Mouse (Mus musculus) midbrain, embryonic 10.5 days (tissue): Measurements from ENCODE around the gene Tmem151a. TPM values are rescaled to one million over a fixed set of nuclear protein-coding genes. Genes with fewer than 3 reads are reported as not detected.
A peak's percentile ranks its signal among the peaks of the same experiment; 100 is the strongest.
"Not testable (repeated sequence)": the region's sequence is repeated elsewhere in the genome, so short reads cannot be mapped to it uniquely, and the experiment has no call there.

ENCODE experiments used
- DNase-seq: peaks from one replicate; pipeline ENCODE4 v3.0.0-alpha.2; 2017; ENCODE audit warnings: low spot score
- H3K27ac ChIP-seq: fragments of 300-500 bp; sonication (generic); replicated peaks from 2 replicates; pipeline ENCODE4 v1.5.1; 2016; ENCODE audit warnings: mild to moderate bottlenecking
- H3K27me3 ChIP-seq: fragments of 300-500 bp; sonication (generic); 2 replicates; pipeline ENCODE4 v1.6.1; 2016; ENCODE audit warnings: low read depth, mild to moderate bottlenecking; ENCODE audit not compliant: poor library complexity, severe bottlenecking
- H3K36me3 ChIP-seq: fragments of 300-500 bp; sonication (generic); 2 replicates; pipeline ENCODE4 v1.6.1; 2016; ENCODE audit warnings: mild to moderate bottlenecking, moderate library complexity
- H3K4me1 ChIP-seq: fragments of 300-500 bp; sonication (generic); 2 replicates; pipeline ENCODE4 v1.6.1; 2016
- H3K4me3 ChIP-seq: fragments of 300-500 bp; sonication (generic); 2 replicates; pipeline ENCODE4 v1.5.1; 2016; ENCODE audit warnings: mild to moderate bottlenecking, moderate library complexity
- H3K9me3 ChIP-seq: fragments of 300-500 bp; sonication (generic); replicated peaks from 2 replicates; pipeline ENCODE4 v1.6.1; 2016; ENCODE audit warnings: mild to moderate bottlenecking
- WGBS: fragments of 180-500 bp; shearing (Covaris S2); methylation state at CpG from one replicate; pipeline ENCODE4 v1.1.7; 2016; 5-methylcytosine and 5-hydroxymethylcytosine counted together
- polyA plus RNA-seq: library from polyadenylated mRNA; unstranded; fragments of >200 nt; fragmentation: Nextera tagmentation; extraction: Ambion mirVana; gene quantifications from 2 replicates; pipeline ENCODE4 v1.2.1, GENCODE M21; 2016

Gene Tmem151a
- polyA plus RNA-seq, 1 experiment from 2014 or later = 1.0 TPM

- Histone ChIP-seq H3K36me3 (peaks cover 34% of the 10 kb centered on the region), H3K27ac (peak within 1 kb of the TSS; percentile 84), H3K9me3 (no peaks in the 10 kb centered on the region), H3K4me3 (peak within 1 kb of the TSS; percentile 91), H3K27me3 (peaks cover 35% of the 10 kb centered on the region), H3K4me1 (peaks cover 31% of the 10 kb centered on the region)
- peak; percentile 94 for DNase-seq
- WGBS = under 1% methylated on average over 58 of the region's 58 CpGs
Measured at GRCm38 (mm10) chr19:5087884-5088728, 2.8 kb upstream of the Tmem151a start, which contains the start of gene Yif1a. TSS of gene Yif1a (plus strand) at chr19:5088538.

DNA sequence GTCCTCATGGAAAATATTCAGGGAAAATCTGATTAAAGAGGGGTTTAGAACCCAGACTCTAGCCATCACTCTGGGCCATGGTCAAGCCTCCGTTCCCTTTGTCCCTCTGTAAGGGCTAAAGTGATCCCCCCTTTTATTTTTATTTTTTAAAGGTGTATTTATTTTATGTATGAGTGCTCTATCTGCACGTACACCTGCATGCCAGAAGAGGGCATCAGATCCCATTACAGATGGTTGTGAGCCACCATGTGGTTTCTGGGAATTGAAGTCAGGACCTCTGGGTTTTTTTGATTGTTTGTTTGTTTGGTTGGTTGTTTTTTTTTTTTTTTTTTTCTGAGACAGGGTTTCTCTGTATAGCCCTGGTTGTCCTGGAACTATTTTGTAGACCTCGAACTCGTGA lies 1.2 kb upstream of the Tmem151a start:
- not testable (repeated sequence) for H3K27ac ChIP-seq, H3K9me3 ChIP-seq, H3K4me3 ChIP-seq, DNase-seq
- Histone ChIP-seq H3K27me3 (peaks cover 51% of the 10 kb centered on the region), H3K36me3 (peaks cover 19% of the 10 kb centered on the region), H3K4me1 (peaks cover 30% of the 10 kb centered on the region)
- 64% methylated on average over 4 of the region's 4 CpGs for WGBS

GRCm38 (mm10) chr19:5084834-5085144 lies 542 bp downstream of the Tmem151a start:
- H3K9me3 ChIP-seq = no peaks in the 10 kb centered on the region
- no peak overlapping the region for H3K27ac ChIP-seq
- 4% methylated on average over 15 of the region's 15 CpGs for WGBS
- peaks cover 3% of the 10 kb centered on the region for H3K36me3 ChIP-seq
- peaks cover 30% of the 10 kb centered on the region for H3K4me1 ChIP-seq
- DNase-seq = no peak
- peak overlapping the region; percentile 59 for H3K4me3 ChIP-seq
- H3K27me3 ChIP-seq = peaks cover 68% of the 10 kb centered on the region

- peaks cover 70% of the 10 kb centered on the region for H3K27me3 ChIP-seq
- no peaks in the 10 kb centered on the region for H3K36me3 ChIP-seq
- peaks cover 26% of the 10 kb centered on the region for H3K4me1 ChIP-seq
- no peaks in the 10 kb centered on the region for H3K9me3 ChIP-seq
- WGBS = 55% methylated on average over 3 of the region's 3 CpGs
- H3K27ac ChIP-seq = no peak overlapping the region
- no peak for DNase-seq
- H3K4me3 ChIP-seq = peak overlapping the region; percentile 59; the same call in 1 of the 2 replicates
Measured at GRCm38 (mm10) chr19:5083961-5084833, 1.1 kb downstream of the Tmem151a start.

DNA sequence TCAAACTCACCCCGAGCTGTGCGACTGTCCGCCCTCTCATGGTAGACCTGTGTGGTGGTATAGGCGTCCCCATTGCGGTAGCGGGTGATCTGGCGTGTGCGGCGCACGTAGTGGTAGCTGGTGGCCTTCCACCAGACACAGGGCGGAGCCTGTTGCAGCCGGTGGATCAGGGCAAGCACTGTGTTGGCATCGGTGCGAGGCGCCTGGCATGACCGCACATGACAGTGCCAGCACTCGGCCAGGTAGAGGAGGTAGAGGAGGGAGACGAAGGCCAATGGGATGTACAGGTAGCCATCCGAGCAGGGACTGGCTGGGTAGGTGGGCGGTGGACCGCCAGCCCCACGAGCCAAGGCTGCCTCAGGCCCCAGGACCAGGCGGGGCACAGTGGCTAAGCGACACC lies 2.7 kb downstream of the Tmem151a start:
- H3K9me3 ChIP-seq = no peaks in the 10 kb centered on the region
- peaks cover 70% of the 10 kb centered on the region for H3K27me3 ChIP-seq
- H3K4me1 ChIP-seq = peaks cover 17% of the 10 kb centered on the region
- H3K27ac ChIP-seq = no peak overlapping the region
- no peak for DNase-seq
- H3K36me3 ChIP-seq = no peaks in the 10 kb centered on the region
- H3K4me3 ChIP-seq = no peak overlapping the region
- WGBS = 70% methylated on average over 24 of the region's 24 CpGs

GRCm38 (mm10) chr19:5082005-5082404 lies 3.3 kb downstream of the Tmem151a start:
- H3K27me3 ChIP-seq = peaks cover 70% of the 10 kb centered on the region
- H3K9me3 ChIP-seq = no peaks in the 10 kb centered on the region
- no peak overlapping the region for H3K27ac ChIP-seq
- WGBS = 60% methylated on average over 18 of the region's 18 CpGs
- H3K4me3 ChIP-seq = no peak overlapping the region
- H3K4me1 ChIP-seq = peaks cover 12% of the 10 kb centered on the region
- no peak for DNase-seq
- no peaks in the 10 kb centered on the region for H3K36me3 ChIP-seq

GRCm38 (mm10) chr19:5079279-5079678 lies 6.1 kb downstream of the Tmem151a start:
- H3K4me3 ChIP-seq = no peak overlapping the region
- no peaks in the 10 kb centered on the region for H3K4me1 ChIP-seq
- H3K36me3 ChIP-seq = no peaks in the 10 kb centered on the region
- WGBS = 85% methylated on average over 1 of the region's 1 CpGs
- no peak for DNase-seq
- H3K27ac ChIP-seq = no peak overlapping the region
- no peaks in the 10 kb centered on the region for H3K9me3 ChIP-seq
- H3K27me3 ChIP-seq = peaks cover 56% of the 10 kb centered on the region

DNA sequence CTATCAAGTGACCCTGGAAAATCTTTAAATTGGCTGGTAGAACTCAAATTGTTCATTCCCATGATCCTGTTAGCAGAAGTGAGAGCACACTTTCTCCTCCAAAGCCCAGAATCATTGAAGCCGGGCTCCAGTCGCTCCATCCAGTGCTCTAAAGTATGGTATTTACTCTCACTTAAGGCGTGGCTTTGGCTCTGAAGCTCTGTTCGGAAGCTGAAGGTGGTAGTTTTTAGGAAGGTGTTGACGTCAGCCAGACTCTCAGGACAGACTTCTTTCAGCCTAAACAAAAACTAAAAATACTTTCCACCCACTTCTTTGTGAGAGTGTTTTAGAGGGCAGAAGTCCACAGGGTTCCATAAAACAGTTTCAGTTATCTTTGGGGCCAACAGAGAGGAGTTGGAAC lies 11.8 kb downstream of the Tmem151a start:
- no peaks in the 10 kb centered on the region for H3K9me3 ChIP-seq
- 46% methylated on average over 5 of the region's 5 CpGs for WGBS
- H3K27me3 ChIP-seq = peaks cover 46% of the 10 kb centered on the region
- DNase-seq = no peak
- H3K27ac ChIP-seq = no peak overlapping the region
- H3K36me3 ChIP-seq = no peaks in the 10 kb centered on the region
- no peak overlapping the region for H3K4me3 ChIP-seq
- peaks cover 40% of the 10 kb centered on the region for H3K4me1 ChIP-seq

GRCm38 (mm10) chr19:5073028-5073427 lies 12.3 kb downstream of the Tmem151a start:
- Histone ChIP-seq H3K4me1 (peaks cover 45% of the 10 kb centered on the region), H3K27me3 (peaks cover 51% of the 10 kb centered on the region), H3K4me3 (peak overlapping the region; percentile 60), H3K9me3 (no peaks in the 10 kb centered on the region), H3K36me3 (no peaks in the 10 kb centered on the region), H3K27ac (no peak overlapping the region)
- WGBS = 2% methylated on average over 15 of the region's 15 CpGs
- peak; percentile 75 for DNase-seq

DNA sequence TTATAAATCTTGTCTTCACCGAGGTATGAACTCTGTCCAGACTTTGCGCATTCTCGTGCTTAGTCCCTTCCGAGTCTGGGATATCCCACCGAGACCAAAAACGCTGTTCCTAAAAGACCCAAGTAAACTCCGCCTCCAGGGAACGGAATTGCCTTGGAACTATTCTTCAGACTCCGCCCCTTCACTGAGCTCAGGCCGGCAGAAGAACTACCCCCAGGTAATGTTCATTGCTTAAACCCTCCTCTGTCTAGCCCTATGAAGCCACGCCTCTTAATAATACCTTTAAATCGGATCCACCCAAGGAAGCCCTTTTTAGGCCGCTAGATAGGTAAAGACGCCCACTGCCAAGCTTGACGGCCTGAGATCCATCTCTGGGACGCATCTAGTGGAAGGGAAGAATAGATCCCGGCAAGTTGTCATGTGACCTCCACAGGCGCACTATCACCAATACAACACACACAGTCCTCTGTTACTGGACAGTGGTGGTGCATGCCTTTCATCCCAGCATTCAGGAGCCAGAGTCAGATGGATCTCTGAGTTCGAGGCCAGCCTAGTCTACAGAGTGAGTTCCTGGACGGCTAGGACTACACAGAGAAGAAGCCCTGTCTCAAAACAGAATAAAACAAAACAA lies 12.8 kb downstream of the Tmem151a start:
- no peaks in the 10 kb centered on the region for H3K36me3 ChIP-seq
- peaks cover 50% of the 10 kb centered on the region for H3K4me1 ChIP-seq
- peak overlapping the region; percentile 60 for H3K4me3 ChIP-seq
- H3K9me3 ChIP-seq = no peaks in the 10 kb centered on the region
- H3K27me3 ChIP-seq = peaks cover 56% of the 10 kb centered on the region
- peak overlapping the region; percentile 88 for H3K27ac ChIP-seq
- 5% methylated on average over 20 of the region's 20 CpGs for WGBS
- peak; percentile 38 for DNase-seq

DNA sequence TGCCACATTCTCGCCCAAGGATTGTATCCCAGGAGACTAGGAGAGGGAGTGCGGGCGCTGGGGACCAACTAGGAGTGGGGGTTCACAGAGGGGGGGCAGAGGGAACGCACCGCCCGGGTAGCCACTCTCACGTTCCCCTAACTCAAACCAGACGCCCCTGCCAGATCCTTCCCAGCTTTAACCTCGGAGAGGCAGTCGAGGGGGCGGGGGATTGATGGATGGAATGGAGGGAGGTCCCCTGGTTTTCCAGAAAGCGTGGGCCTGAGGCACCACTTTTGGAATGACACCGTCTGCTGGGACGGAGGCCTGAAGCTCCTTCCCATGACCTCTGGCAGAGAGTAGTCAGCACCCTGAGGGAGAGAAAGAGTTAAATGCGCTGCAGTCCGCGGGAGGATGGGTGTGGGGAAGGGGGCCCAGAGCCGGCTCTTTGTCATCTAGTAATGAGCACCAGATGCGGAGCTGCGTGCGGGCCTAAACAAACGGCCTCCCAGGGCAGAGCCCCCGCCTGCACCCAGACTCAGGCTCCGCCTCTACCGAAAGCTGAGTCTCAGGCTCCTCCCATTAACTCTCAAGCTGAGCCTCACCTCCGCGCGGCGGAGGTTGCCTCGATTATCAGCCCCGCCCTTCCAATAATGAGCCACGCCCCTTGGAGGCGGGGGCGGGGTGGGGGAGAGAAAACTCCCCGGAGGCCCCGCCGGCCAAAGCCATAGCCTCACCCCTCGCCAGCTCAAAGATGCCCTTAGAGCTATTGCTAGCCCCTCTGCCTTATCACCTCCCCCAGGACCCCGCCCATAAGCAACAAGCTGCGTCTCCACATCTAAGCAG lies 13.6 kb downstream of the Tmem151a start:
- peaks cover 64% of the 10 kb centered on the region for H3K27me3 ChIP-seq
- under 1% methylated on average over 40 of the region's 40 CpGs for WGBS

GRCm38 (mm10) chr19:5071077-5071476 lies 14.3 kb downstream of the Tmem151a start:
- Histone ChIP-seq H3K27me3 (peaks cover 70% of the 10 kb centered on the region), H3K9me3 (no peaks in the 10 kb centered on the region), H3K4me1 (peaks cover 58% of the 10 kb centered on the region), H3K27ac (peak overlapping the region; percentile 88), H3K36me3 (no peaks in the 10 kb centered on the region), H3K4me3 (peak overlapping the region; percentile 60)
- no peak for DNase-seq
- 9% methylated on average over 11 of the region's 11 CpGs for WGBS

More for the DNA sequence above, 13.6 kb downstream of the Tmem151a start:
- Histone ChIP-seq H3K9me3 (no peaks in the 10 kb centered on the region), H3K36me3 (no peaks in the 10 kb centered on the region), H3K27ac (peak overlapping the region; percentile 88), H3K4me3 (peak overlapping the region; percentile 60), H3K4me1 (peaks cover 58% of the 10 kb centered on the region)
- DNase-seq = peak; percentile 86
